Mouse (Mus musculus) myocyte (in vitro differentiated cells): ENCODE data around the gene Timm17a. TPM values are rescaled to one million over a fixed set of nuclear protein-coding genes. Genes with fewer than 3 reads are reported as not detected.

ENCODE experiments used
- H3K27me3 ChIP-seq: one replicate; pipeline ENCODE4 v1.6.1; 2011; ENCODE audit not compliant: control insufficient read depth, insufficient read depth, insufficient read length
- H3K36me3 ChIP-seq: one replicate; pipeline ENCODE4 v1.6.1; 2011; ENCODE audit not compliant: control insufficient read depth, insufficient read depth
- H3K4me2 ChIP-seq: one replicate; pipeline ENCODE4 v1.6.1; 2011; ENCODE audit warnings: low read depth, control low read depth
- H3K4me3 ChIP-seq: one replicate; pipeline ENCODE4 v1.5.1; 2011; ENCODE audit warnings: mild to moderate bottlenecking, control low read depth, moderate library complexity
- H3K79me2 ChIP-seq: one replicate; pipeline ENCODE4 v1.6.1; 2011; ENCODE audit not compliant: control insufficient read depth, insufficient read depth
- H3ac ChIP-seq: one replicate; pipeline ENCODE4 v1.6.1; 2011; ENCODE audit not compliant: control insufficient read depth, insufficient read length
- CEBPB ChIP-seq: IDR thresholded peaks from 2 replicates; pipeline ENCODE4 v1.6.1; 2011; ENCODE audit warnings: mild to moderate bottlenecking, moderate library complexity; ENCODE audit not compliant: poor library complexity, insufficient read depth, severe bottlenecking
- E2F4 ChIP-seq: IDR thresholded peaks from one replicate; pipeline ENCODE4 v1.6.1; 2011; ENCODE audit warnings: mild to moderate bottlenecking, control low read depth, moderate library complexity; ENCODE audit not compliant: insufficient read depth
- MAX ChIP-seq: IDR thresholded peaks from one replicate; pipeline ENCODE4 v1.6.1; 2011; ENCODE audit warnings: low read depth, mild to moderate bottlenecking, control low read depth
- MYOD1 ChIP-seq, 3 experiments: IDR thresholded peaks; one replicate each; pipeline ENCODE4 v1.6.1; 2011; ENCODE audit warnings: control low read depth in 2 of 3, low read depth in 2 of 3, mild to moderate bottlenecking in 2 of 3, moderate library complexity in 1 of 3; ENCODE audit not compliant: insufficient read length in 2 of 3, control insufficient read depth in 1 of 3
- MYOG ChIP-seq, 3 experiments: IDR thresholded peaks; one replicate each; pipeline ENCODE4 v1.6.1; 2011; ENCODE audit warnings: control low read depth in 2 of 3, low read depth in 2 of 3, mild to moderate bottlenecking in 2 of 3; ENCODE audit not compliant: insufficient read length in 2 of 3, control insufficient read depth in 1 of 3, insufficient read depth in 1 of 3
- POLR2A ChIP-seq: IDR thresholded peaks from one replicate; pipeline ENCODE4 v1.6.1; 2011; ENCODE audit warnings: low read depth, mild to moderate bottlenecking, control low read depth, moderate library complexity; ENCODE audit not compliant: insufficient read length
- POLR2AphosphoS2 ChIP-seq: IDR thresholded peaks from one replicate; pipeline ENCODE4 v1.6.1; 2011; ENCODE audit warnings: low read depth, control low read depth; ENCODE audit not compliant: insufficient read length
- REST ChIP-seq: IDR thresholded peaks from one replicate; pipeline ENCODE4 v1.6.1; 2011; ENCODE audit warnings: mild to moderate bottlenecking, control low read depth, moderate library complexity; ENCODE audit not compliant: insufficient read depth, insufficient read length
- SRF ChIP-seq: IDR thresholded peaks from one replicate; pipeline ENCODE4 v1.6.1; 2011; ENCODE audit warnings: low read depth; ENCODE audit not compliant: control insufficient read depth, insufficient read length
- TCF12 ChIP-seq: IDR thresholded peaks from one replicate; pipeline ENCODE4 v1.6.1; 2011; ENCODE audit warnings: mild to moderate bottlenecking, control low read depth; ENCODE audit not compliant: poor library complexity, insufficient read depth, severe bottlenecking
- TCF3 ChIP-seq: IDR thresholded peaks from one replicate; pipeline ENCODE4 v1.6.1; 2011; ENCODE audit warnings: low read depth, control low read depth; ENCODE audit not compliant: insufficient read length
- USF1 ChIP-seq: IDR thresholded peaks from one replicate; pipeline ENCODE4 v1.6.1; 2011; ENCODE audit warnings: low read depth, mild to moderate bottlenecking, control low read depth, moderate library complexity
- polyA plus RNA-seq: library from polyadenylated mRNA; unstranded; fragments of >200 nt; fragmentation: generic; extraction: Trizol; gene quantifications from one replicate; pipeline ENCODE4 v1.2.1, GENCODE M21; 2012; ENCODE audit warnings: missing spikeins

Timm17a gene
- polyA plus RNA-seq, 1 experiment: 172 TPM

GRCm38 (mm10) chr1:135328368-135328767, 14.8 kb upstream of the Timm17a start:
- Histone ChIP-seq H3K79me2 (no peaks in the 10 kb centered on the region), H3ac (no peak overlapping the region), H3K27me3 (no peaks in the 10 kb centered on the region), H3K4me2 (no peak overlapping the region), H3K36me3 (no peaks in the 10 kb centered on the region), H3K4me3 (no peak overlapping the region)
- TF ChIP-seq TCF12: no peak
- TF ChIP-seq POLR2A: no peak
- no peak for TF ChIP-seq USF1
- TF ChIP-seq CEBPB: no peak
- TF ChIP-seq SRF: no peak
- TF ChIP-seq MYOG (IDR thresholded peaks at IDR 0.05; ENCODE audit: control insufficient read depth in 1 of 3, insufficient read depth in 1 of 3, insufficient read length in 2 of 3, low read depth in 2 of 3): no peak
- no peak for TF ChIP-seq TCF3
- TF ChIP-seq MAX: no peak
- no peak for TF ChIP-seq REST
- no peak for TF ChIP-seq E2F4
- TF ChIP-seq POLR2AphosphoS2: no peak
- TF ChIP-seq MYOD1 (IDR thresholded peaks at IDR 0.05; ENCODE audit: control insufficient read depth in 1 of 3, insufficient read length in 2 of 3, low read depth in 2 of 3): no peak

- Histone ChIP-seq H3K27me3 (no peaks in the 10 kb centered on the region), H3K79me2 (no peaks in the 10 kb centered on the region), H3K4me3 (no peak overlapping the region), H3K4me2 (peak overlapping the region; percentile 77), H3ac (no peak overlapping the region), H3K36me3 (no peaks in the 10 kb centered on the region)
- TF ChIP-seq POLR2AphosphoS2: no peak
- no peak for TF ChIP-seq TCF3
- TF ChIP-seq MAX: no peak
- TF ChIP-seq USF1: no peak
- TF ChIP-seq REST: no peak
- TF ChIP-seq MYOD1 (IDR thresholded peaks at IDR 0.05; ENCODE audit: control insufficient read depth in 1 of 3, insufficient read length in 2 of 3, low read depth in 2 of 3): no peak
- no peak for TF ChIP-seq POLR2A
- TF ChIP-seq CEBPB: no peak
- TF ChIP-seq E2F4: no peak
- no peak for TF ChIP-seq SRF
- no peak for TF ChIP-seq TCF12
These were observed 12.4 kb upstream of the Timm17a start for GRCm38 (mm10) chr1:135325934-135326333.

GRCm38 (mm10) chr1:135324571-135324970, 11.0 kb upstream of the Timm17a start, which contains the start of gene Lmod1:
Lmod1 (plus strand) TSS chr1:135324807.
- no peak within 1 kb of the TSS for H3ac ChIP-seq
- peak within 1 kb of the TSS; percentile 77 for H3K4me2 ChIP-seq
- H3K4me3 ChIP-seq: peak within 1 kb of the TSS; percentile 10
- H3K27me3 ChIP-seq: no peaks in the 10 kb centered on the region
- H3K36me3 ChIP-seq: no peaks in the 10 kb centered on the region
- TF ChIP-seq MYOD1 (IDR thresholded peaks at IDR 0.05; ENCODE audit: control insufficient read depth in 1 of 3, insufficient read length in 2 of 3, low read depth in 2 of 3): peak in 1 of 3 experiments; percentile 64
- TF ChIP-seq TCF3: no peak
- peak; percentile 75 for TF ChIP-seq SRF
- peak in 2 of 3 experiments; percentile 32 to 78 for TF ChIP-seq MYOG (IDR thresholded peaks at IDR 0.05; ENCODE audit: control insufficient read depth in 1 of 3, insufficient read depth in 1 of 3, insufficient read length in 2 of 3, low read depth in 2 of 3)
- TF ChIP-seq POLR2A: peak; percentile 43
- no peak for TF ChIP-seq MAX
- no peaks in the 10 kb centered on the region for H3K79me2 ChIP-seq

- no peaks in the 10 kb centered on the region for H3K79me2 ChIP-seq
- peak overlapping the region; percentile 77 for H3K4me2 ChIP-seq
- H3K27me3 ChIP-seq: no peaks in the 10 kb centered on the region
- H3K4me3 ChIP-seq: no peak overlapping the region
- H3K36me3 ChIP-seq: no peaks in the 10 kb centered on the region
- H3ac ChIP-seq: no peak overlapping the region
- TF ChIP-seq POLR2A: no peak
- TF ChIP-seq TCF12: no peak
- TF ChIP-seq CEBPB: no peak
- TF ChIP-seq SRF: no peak
- no peak for TF ChIP-seq MAX
- peak in 2 of 3 experiments; percentile 61 to 89 for TF ChIP-seq MYOG (IDR thresholded peaks at IDR 0.05; ENCODE audit: control insufficient read depth in 1 of 3, insufficient read depth in 1 of 3, insufficient read length in 2 of 3, low read depth in 2 of 3)
- TF ChIP-seq E2F4: no peak
- no peak for TF ChIP-seq POLR2AphosphoS2
- TF ChIP-seq TCF3: peak; percentile 15
- peak; percentile 47 for TF ChIP-seq USF1
- peak in 2 of 3 experiments; percentile 27 to 76 for TF ChIP-seq MYOD1 (IDR thresholded peaks at IDR 0.05; ENCODE audit: control insufficient read depth in 1 of 3, insufficient read length in 2 of 3, low read depth in 2 of 3)
These were observed 9.9 kb upstream of the Timm17a start for GRCm38 (mm10) chr1:135323367-135323901.
